Mouse (Mus musculus) small intestine, adult 2 months (tissue): ENCODE measurements at regions not wholly inside any gene's neighbourhood (a gene's known extent, or its start where the extent isn't known, plus 50 kb on each side); places are given as distances from the start of the nearest gene placed in this dataset.

Source experiments
- CTCF ChIP-seq: fragments of 200-500 bp; IDR thresholded peaks from 2 replicates; pipeline ENCODE4 v1.5.1; 2012; ENCODE audit warnings: low read depth, mild to moderate bottlenecking, control low read depth, inconsistent platforms, low read length, moderate library complexity, mixed read lengths; ENCODE audit not compliant: insufficient replicate concordance, insufficient read length; ENCODE audit errors: extremely low read depth
- POLR2A ChIP-seq: fragments of 200-500 bp; IDR thresholded peaks from 2 replicates; pipeline ENCODE4 v1.6.1; 2012; ENCODE audit warnings: low read depth, mild to moderate bottlenecking, control low read depth, inconsistent platforms, low read length, moderate library complexity

GRCm38 (mm10) chr8:8826801-8827200 lies 136.5 kb upstream of the Arglu1 start:
- TF ChIP-seq CTCF = no peak
- no peak for TF ChIP-seq POLR2A
